Mouse (Mus musculus) liver, embryonic 14.5 days (tissue): ENCODE measurements around the gene Tmc6.

Experiments used
- CTCF ChIP-seq: IDR thresholded peaks from 2 replicates; pipeline ENCODE4 v1.5.1; 2016; ENCODE audit warnings: antibody characterized with exemption, low read depth, control low read depth
- EP300 ChIP-seq: IDR thresholded peaks from 2 replicates; pipeline ENCODE4 v1.6.1; 2016; ENCODE audit warnings: antibody characterized with exemption, low read depth

- no peak for TF ChIP-seq CTCF
- no peak for TF ChIP-seq EP300
Measured at GRCm38 (mm10) chr11:117796954-117797353, 15.0 kb upstream of the Tmc6 start.
